Mouse (Mus musculus): ENCODE data around the gene Galnt14.

- TF ChIP-seq CTCF (IDR thresholded peaks at IDR 0.05; ENCODE audit: borderline replicate concordance, insufficient read depth, low read length) (no peak), POLR2A (IDR thresholded peaks at IDR 0.05; ENCODE audit: low read depth, low read length) (no peak)
Measured at GRCm38 (mm10) chr17:73487792-73488191, 222.5 kb downstream of the Galnt14 start.
